ENCODE assay signal across 16 mouse cellular contexts in the genomic region with DNA sequence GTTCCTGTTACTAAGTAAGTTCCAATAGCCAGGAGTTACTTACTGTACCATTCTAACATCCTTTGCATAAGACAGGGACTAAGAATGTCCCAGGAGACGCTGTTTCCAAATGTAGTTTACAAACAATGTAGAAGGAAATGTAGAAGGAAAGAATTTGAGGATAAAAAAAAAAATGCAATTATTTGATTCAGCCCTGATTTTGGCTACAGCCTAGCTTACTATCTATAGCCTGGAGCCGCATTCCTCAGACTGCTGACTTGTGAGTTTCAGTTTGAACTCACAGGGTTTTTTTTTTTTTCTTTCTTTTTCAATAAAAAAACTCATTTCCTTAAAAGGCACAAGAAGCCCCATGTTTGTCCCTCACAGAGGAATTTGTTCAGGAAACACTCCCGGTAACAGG.
A peak's percentile ranks its signal among the peaks of the same experiment; 100 is the strongest.
DNase-seq lines count a peak whose midpoint lies in the region; ATAC-seq and TF ChIP-seq lines count a peak whose summit lies in the region.
"Had no signal": no experiment of that assay in that cellular context is flagged by ENCODE, and none has a peak within 500 bp of the region (broad histone marks: within the 10 kb centered on the region; RNA-seq: fewer than 3 reads in every experiment).

No protein-coding gene starts in this region.

- H3K9ac ChIP-seq in kidney, embryonic 15.5 days = no peak overlapping the region
- no peak overlapping the region for H3K9ac ChIP-seq in embryonic facial prominence, embryonic 15.5 days
- no peak overlapping the region for H3K9ac ChIP-seq in limb, embryonic 14.5 days (ENCODE audit: low read depth, low read length, severe bottlenecking)
- H3K9ac ChIP-seq: liver, embryonic 14.5 days; midbrain, embryonic 12.5 days had no signal

- no peak for TF ChIP-seq POLR2A in limb, embryonic 14.5 days (IDR thresholded peaks at IDR 0.05; ENCODE audit: borderline replicate concordance, extremely low read depth, insufficient read depth, insufficient read length)

- ATAC-seq in frontal cortex, adult (ENCODE audit: low TSS enrichment) = peak; percentile 42; the same call in 1 of the 2 replicates
- peak; percentile 36; the same call in 1 of the 2 replicates for ATAC-seq in kidney, embryonic 15.5 days (replicated peaks; ENCODE audit: low FRiP score)
- ATAC-seq in embryonic facial prominence, embryonic 15.5 days (ENCODE audit: insufficient number of reproducible peaks, low FRiP score, low TSS enrichment, low read depth) = no peak
- no peak for ATAC-seq in limb, embryonic 14.5 days (ENCODE audit: low FRiP score, low read depth)

- 46% methylated on average over 3 of the region's 3 CpGs for WGBS in kidney, embryonic 15.5 days
- WGBS in embryonic facial prominence, embryonic 15.5 days = 17% methylated on average over 3 of the region's 3 CpGs
- WGBS in limb, embryonic 14.5 days = 20% methylated on average over 3 of the region's 3 CpGs

- no peak for DNase-seq in frontal cortex, postnatal 14 days (ENCODE audit: low spot score in 2 of 2)
- no peak for DNase-seq in kidney, postnatal 14 days
- peak; percentile 81 for DNase-seq in limb, embryonic 14.5 days (ENCODE audit: low spot score)
- DNase-seq in urinary bladder, adult 18-20 months (ENCODE audit: low spot score in 2 of 2) = no peak
- no peak for DNase-seq in adrenal gland, postnatal 10 days
- DNase-seq: cerebellum, adult 9-10 months; gastrocnemius, postnatal 36 days; layer of hippocampus, adult 9-11 months; thymus, postnatal 4 days had no signal

- no peak overlapping the region for H3K4me3 ChIP-seq in kidney, embryonic 15.5 days (replicated peaks)
- H3K4me3 ChIP-seq in embryonic facial prominence, embryonic 15.5 days (replicated peaks) = no peak overlapping the region
- no peak overlapping the region for H3K4me3 ChIP-seq in limb, embryonic 14.5 days (replicated peaks; ENCODE audit: low read length)
- H3K4me3 ChIP-seq: erythroblast, embryonic 14.5 days; midbrain, embryonic 12.5 days had no signal

- H3K9me3 ChIP-seq in kidney, embryonic 15.5 days (replicated peaks) = no peaks in the 10 kb centered on the region
- H3K9me3 ChIP-seq in embryonic facial prominence, embryonic 15.5 days (replicated peaks) = no peaks in the 10 kb centered on the region
- H3K9me3 ChIP-seq in limb, embryonic 14.5 days (ENCODE audit: control insufficient read depth, low read length) = no peaks in the 10 kb centered on the region
- H3K9me3 ChIP-seq: midbrain, embryonic 12.5 days had no signal

- no peaks in the 10 kb centered on the region for H3K36me3 ChIP-seq in kidney, embryonic 15.5 days
- no peaks in the 10 kb centered on the region for H3K36me3 ChIP-seq in embryonic facial prominence, embryonic 15.5 days
- no peaks in the 10 kb centered on the region for H3K36me3 ChIP-seq in limb, embryonic 14.5 days (ENCODE audit: control insufficient read depth, insufficient read depth, low read length)
- H3K36me3 ChIP-seq: G1E; midbrain, embryonic 12.5 days had no signal

- no peaks in the 10 kb centered on the region for H3K27me3 ChIP-seq in kidney, embryonic 15.5 days
- no peaks in the 10 kb centered on the region for H3K27me3 ChIP-seq in embryonic facial prominence, embryonic 15.5 days
- H3K27me3 ChIP-seq in limb, embryonic 14.5 days (ENCODE audit: control insufficient read depth, insufficient read depth, low read length) = no peaks in the 10 kb centered on the region
- H3K27me3 ChIP-seq: midbrain, embryonic 12.5 days had no signal

- H3K4me1 ChIP-seq in kidney, embryonic 15.5 days = peaks cover 25% of the 10 kb centered on the region
- peaks cover 28% of the 10 kb centered on the region for H3K4me1 ChIP-seq in embryonic facial prominence, embryonic 15.5 days
- peaks cover 12% of the 10 kb centered on the region for H3K4me1 ChIP-seq in limb, embryonic 14.5 days (ENCODE audit: control insufficient read depth, insufficient read depth, low read length)
- H3K4me1 ChIP-seq: midbrain, embryonic 12.5 days had no signal

- H3K4me2 ChIP-seq in kidney, embryonic 15.5 days = peak overlapping the region; percentile 7; the same call in 1 of the 2 replicates
- H3K4me2 ChIP-seq in embryonic facial prominence, embryonic 15.5 days (replicated peaks) = no peak overlapping the region
- H3K4me2 ChIP-seq in limb, embryonic 14.5 days (replicated peaks; ENCODE audit: low read depth, low read length, severe bottlenecking) = no peak overlapping the region
- H3K4me2 ChIP-seq: midbrain, embryonic 12.5 days had no signal

- peak overlapping the region; percentile 78 for H3K27ac ChIP-seq in kidney, embryonic 15.5 days
- H3K27ac ChIP-seq in embryonic facial prominence, embryonic 15.5 days (replicated peaks) = peak overlapping the region; percentile 55
- peak overlapping the region; percentile 15; the same call in 1 of the 2 replicates for H3K27ac ChIP-seq in limb, embryonic 14.5 days (replicated peaks; ENCODE audit: low read depth, low read length)
- H3K27ac ChIP-seq: liver, embryonic 14.5 days; midbrain, embryonic 12.5 days had no signal

Comparison
In these comparisons a context has a peak if more than half of its experiments do, and no peak if none do; other contexts are left out.
1. ATAC-seq: peak in frontal cortex, adult (single experiment) and kidney, embryonic 15.5 days (single experiment); none in embryonic facial prominence, embryonic 15.5 days (single experiment) and limb, embryonic 14.5 days (single experiment).
2. H3K27ac ChIP-seq: peak in every context shown above with its lines; median percentile 78 in kidney, embryonic 15.5 days; 55 in embryonic facial prominence, embryonic 15.5 days; 15 in limb, embryonic 14.5 days.